Mouse (Mus musculus) lung, postnatal 0 days (tissue): ENCODE results near the gene Sh3pxd2a.

ENCODE experiments used
- CTCF ChIP-seq: IDR thresholded peaks from 2 replicates; pipeline ENCODE4 v1.5.1; 2016; ENCODE audit warnings: antibody characterized with exemption, mild to moderate bottlenecking
- EP300 ChIP-seq: IDR thresholded peaks from 2 replicates; pipeline ENCODE4 v1.6.1; 2016; ENCODE audit warnings: antibody characterized with exemption, mild to moderate bottlenecking, control low read depth

DNA sequence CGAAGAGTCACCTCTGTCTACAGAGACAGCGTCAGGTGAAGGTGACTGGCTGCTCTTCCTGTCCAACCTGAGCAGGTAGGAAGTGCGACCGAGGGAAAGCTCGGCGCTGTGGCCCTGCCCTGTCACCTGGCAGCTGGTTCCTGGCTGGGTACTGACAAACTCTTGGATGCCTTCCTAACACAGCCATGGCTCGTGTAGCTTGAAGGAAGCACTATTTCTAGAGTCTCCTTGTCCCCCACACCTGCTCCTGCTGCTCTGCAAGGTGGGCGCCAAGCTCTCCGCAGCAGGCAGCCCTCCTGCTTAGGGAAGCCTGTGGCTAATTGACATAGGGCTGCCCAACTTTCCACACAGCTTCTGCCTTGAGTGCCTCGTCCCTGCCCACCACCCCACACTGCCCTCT is 158.8 kb downstream of the Sh3pxd2a start:
- TF ChIP-seq CTCF (no peak), EP300 (no peak)
